Mouse (Mus musculus): ENCODE measurements around the gene Dusp5. TPM values are rescaled to one million over a fixed set of nuclear protein-coding genes. Genes with fewer than 3 reads are reported as not detected.
"Not testable (repeated sequence)": the region's sequence is repeated elsewhere in the genome, so short reads cannot be mapped to it uniquely, and the experiment has no call there.

Dusp5 gene
- total and polyA plus RNA-seq, 2 experiments from 2014 or later = 9.8 to 26.0 TPM

DNA sequence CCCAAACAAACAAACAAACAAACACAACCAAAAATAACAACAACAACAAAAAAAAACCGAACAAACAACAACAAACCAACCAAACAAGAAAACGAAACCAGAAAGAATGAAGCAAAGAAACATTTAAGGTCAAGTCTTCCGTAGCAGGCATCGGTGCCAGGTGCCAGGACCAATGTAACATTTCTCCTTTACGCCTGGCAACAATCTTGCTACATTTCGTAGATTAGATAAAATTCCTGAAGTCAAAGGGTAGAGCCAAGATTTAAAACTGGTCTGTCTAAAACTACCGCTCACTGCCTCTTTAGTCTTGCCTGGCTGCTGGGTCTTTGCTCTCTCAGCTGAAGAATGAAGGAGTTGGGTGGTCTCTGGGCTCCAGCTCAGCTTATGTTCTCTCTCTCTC is 47.2 kb downstream of the Dusp5 start:
- no peak for TF ChIP-seq CTCF (IDR thresholded peaks at IDR 0.05; ENCODE audit: low read depth)
- DNase-seq (ENCODE audit: low spot score) (no peak), ATAC-seq (no peak)
- H3K4me2 ChIP-seq (ENCODE audit: low read depth, low read length) = no peak overlapping the region
- H3K36me3 ChIP-seq (ENCODE audit: insufficient read depth, low read length) = no peaks in the 10 kb centered on the region
- no peak overlapping the region for H3K4me3 ChIP-seq (ENCODE audit: low read length)
- H3K4me1 ChIP-seq (ENCODE audit: insufficient read depth, low read length) = no peaks in the 10 kb centered on the region
- no peak overlapping the region for H3K9ac ChIP-seq (replicated peaks; ENCODE audit: low read length)
- H3K9me3 ChIP-seq (ENCODE audit: low read length) = no peaks in the 10 kb centered on the region
- H3K27me3 ChIP-seq (ENCODE audit: insufficient read depth, low read length) = no peaks in the 10 kb centered on the region
- H3K27ac ChIP-seq = no peak overlapping the region
- WGBS = 88% methylated on average over 7 of the region's 7 CpGs

DNA sequence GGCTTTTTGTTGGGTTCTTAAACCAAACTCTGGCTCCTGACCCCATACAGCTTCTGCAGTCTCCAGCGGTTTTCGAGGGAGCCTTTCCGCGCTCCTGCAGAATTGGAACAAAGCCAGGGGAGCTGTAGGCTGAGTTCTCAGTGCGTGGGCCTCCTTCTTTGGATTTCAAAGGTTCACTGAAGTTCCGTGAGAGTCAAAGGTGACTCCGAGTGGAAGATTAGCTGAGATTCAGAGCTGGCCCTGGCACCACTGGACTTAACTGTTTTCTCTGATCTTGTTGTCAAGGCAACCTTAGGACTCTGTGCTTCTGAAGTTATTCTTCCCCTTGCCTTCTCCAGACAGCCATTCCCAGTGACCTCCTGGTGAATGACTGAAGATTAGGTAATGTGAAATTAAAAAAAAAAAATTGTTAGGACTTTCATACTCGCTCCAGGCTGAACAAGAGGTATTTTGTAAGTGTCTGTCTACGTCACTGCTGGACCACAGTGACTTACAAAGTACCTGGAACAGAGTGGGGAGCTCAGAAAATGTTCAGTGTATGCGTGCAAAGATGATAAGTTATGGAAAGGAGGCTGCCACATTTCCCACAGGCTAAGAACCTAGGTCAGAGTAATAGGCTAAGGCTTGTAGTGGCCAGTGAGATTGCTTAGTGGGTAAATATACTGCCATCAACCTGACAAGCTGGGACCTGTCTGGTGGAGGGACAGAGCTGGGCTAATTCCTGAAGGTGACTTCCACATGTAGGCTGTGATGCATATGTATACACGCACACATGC is 48.3 kb downstream of the Dusp5 start:
- WGBS = 47% methylated on average over 11 of the region's 11 CpGs
- TF ChIP-seq CTCF (IDR thresholded peaks at IDR 0.05; ENCODE audit: low read depth) = no peak
- Histone ChIP-seq H3K9ac (replicated peaks; ENCODE audit: low read length) (no peak overlapping the region), H3K4me2 (ENCODE audit: low read depth, low read length) (no peak overlapping the region), H3K9me3 (ENCODE audit: low read length) (no peaks in the 10 kb centered on the region), H3K4me1 (ENCODE audit: insufficient read depth, low read length) (no peaks in the 10 kb centered on the region), H3K27me3 (ENCODE audit: insufficient read depth, low read length) (no peaks in the 10 kb centered on the region), H3K4me3 (ENCODE audit: low read length) (no peak overlapping the region), H3K27ac (no peak overlapping the region), H3K36me3 (ENCODE audit: insufficient read depth, low read length) (no peaks in the 10 kb centered on the region)
- DNase-seq (ENCODE audit: low spot score) (no peak), ATAC-seq (no peak)

- H3K36me3 ChIP-seq (ENCODE audit: insufficient read depth, low read length) = no peaks in the 10 kb centered on the region
- ATAC-seq (peak; percentile 75), DNase-seq (ENCODE audit: low spot score) (peak; percentile 93)
- H3K9me3 ChIP-seq (ENCODE audit: low read length) = no peaks in the 10 kb centered on the region
- no peaks in the 10 kb centered on the region for H3K27me3 ChIP-seq (ENCODE audit: insufficient read depth, low read length)
- H3K4me2 ChIP-seq (ENCODE audit: low read depth, low read length) = no peak overlapping the region
- no peaks in the 10 kb centered on the region for H3K4me1 ChIP-seq (ENCODE audit: insufficient read depth, low read length)
- TF ChIP-seq CTCF (IDR thresholded peaks at IDR 0.05; ENCODE audit: low read depth) = peak; percentile 92
- no peak overlapping the region for H3K9ac ChIP-seq (replicated peaks; ENCODE audit: low read length)
- H3K27ac ChIP-seq = no peak overlapping the region
- 15% methylated on average over 8 of the region's 8 CpGs for WGBS
- H3K4me3 ChIP-seq (ENCODE audit: low read length) = no peak overlapping the region
These were observed 49.8 kb downstream of the Dusp5 start for GRCm38 (mm10) chr19:53578597-53579252.

GRCm38 (mm10) chr19:53580271-53580670 is 51.4 kb downstream of the Dusp5 start:
- WGBS = 95% methylated on average over 8 of the region's 8 CpGs
- not testable (repeated sequence) for ATAC-seq; H3K4me1 ChIP-seq (ENCODE audit: insufficient read depth, low read length)

GRCm38 (mm10) chr19:53587686-53588085 is 58.8 kb downstream of the Dusp5 start:
- not testable (repeated sequence) for H3K27me3 ChIP-seq (ENCODE audit: insufficient read depth, low read length); H3K4me2 ChIP-seq (ENCODE audit: low read depth, low read length); DNase-seq (ENCODE audit: low spot score); ATAC-seq; H3K36me3 ChIP-seq (ENCODE audit: insufficient read depth, low read length); H3K27ac ChIP-seq; H3K9me3 ChIP-seq (ENCODE audit: low read length); H3K4me1 ChIP-seq (ENCODE audit: insufficient read depth, low read length); H3K9ac ChIP-seq (replicated peaks; ENCODE audit: low read length); H3K4me3 ChIP-seq (ENCODE audit: low read length)
- WGBS = 86% methylated on average over 3 of the region's 3 CpGs

More at GRCm38 (mm10) chr19:53580271-53580670, 51.4 kb downstream of the Dusp5 start:
- H3K36me3 ChIP-seq (ENCODE audit: insufficient read depth, low read length); H3K4me3 ChIP-seq (ENCODE audit: low read length); DNase-seq (ENCODE audit: low spot score); H3K27ac ChIP-seq; H3K9me3 ChIP-seq (ENCODE audit: low read length); H3K4me2 ChIP-seq (ENCODE audit: low read depth, low read length); H3K27me3 ChIP-seq (ENCODE audit: insufficient read depth, low read length); H3K9ac ChIP-seq (replicated peaks; ENCODE audit: low read length): not testable (repeated sequence)

- ATAC-seq; H3K27me3 ChIP-seq (ENCODE audit: insufficient read depth, low read length); DNase-seq (ENCODE audit: low spot score); H3K27ac ChIP-seq; H3K9me3 ChIP-seq (ENCODE audit: low read length); H3K4me2 ChIP-seq (ENCODE audit: low read depth, low read length); H3K4me3 ChIP-seq (ENCODE audit: low read length); H3K4me1 ChIP-seq (ENCODE audit: insufficient read depth, low read length); H3K36me3 ChIP-seq (ENCODE audit: insufficient read depth, low read length); H3K9ac ChIP-seq (replicated peaks; ENCODE audit: low read length): not testable (repeated sequence)
- 97% methylated on average over 7 of the region's 7 CpGs for WGBS
These were observed 60.1 kb downstream of the Dusp5 start, which contains the start of gene Nutf2-ps1 for GRCm38 (mm10) chr19:53588968-53589367. Gene Nutf2-ps1, minus strand, starts transcription at chr19:53589068.

Other genes with a start within 250 kb of the Dusp5 start
- 41.9 and 44.5 TPM in 2 replicates for gene Mxi1, start 218.6 kb upstream of the Dusp5 start, total RNA-seq (2014; rRNA removed)
- 47.7 and 51.5 TPM in 2 replicates for gene Mxi1, start 218.6 kb upstream of the Dusp5 start, polyA plus RNA-seq (2015; fragmentation: Nextera tagmentation; extraction: Ambion mirVana)
- not detected in 2 replicates for gene Gm10197, start 157.3 kb upstream of the Dusp5 start, total RNA-seq (2014; rRNA removed)
- not detected in 2 replicates for gene Gm10197, start 157.3 kb upstream of the Dusp5 start, polyA plus RNA-seq (2015; fragmentation: Nextera tagmentation; extraction: Ambion mirVana)
- 9.7 and 14.7 TPM in 2 replicates for gene Smndc1, start 138.5 kb upstream of the Dusp5 start, total RNA-seq (2014; rRNA removed)
- 34.4 and 35.3 TPM in 2 replicates for gene Smndc1, start 138.5 kb upstream of the Dusp5 start, polyA plus RNA-seq (2015; fragmentation: Nextera tagmentation; extraction: Ambion mirVana)
- gene Nutf2-ps1, start 60.0 kb downstream of the Dusp5 start, total RNA-seq (2014; rRNA removed) = 106 and 109 TPM in 2 replicates
- gene Nutf2-ps1, start 60.0 kb downstream of the Dusp5 start, polyA plus RNA-seq (2015; fragmentation: Nextera tagmentation; extraction: Ambion mirVana) = 177 and 225 TPM in 2 replicates
- 15.3 and 18.1 TPM in 2 replicates for gene Smc3, start 71.3 kb downstream of the Dusp5 start, total RNA-seq (2014; rRNA removed)
- 44.1 and 49.1 TPM in 2 replicates for gene Smc3, start 71.3 kb downstream of the Dusp5 start, polyA plus RNA-seq (2015; fragmentation: Nextera tagmentation; extraction: Ambion mirVana)
- gene Rbm20, start 148.2 kb downstream of the Dusp5 start, total RNA-seq (2014; rRNA removed) = 0.93 and 1.9 TPM in 2 replicates
- gene Rbm20, start 148.2 kb downstream of the Dusp5 start, polyA plus RNA-seq (2015; fragmentation: Nextera tagmentation; extraction: Ambion mirVana) = 0.76 and 0.86 TPM in 2 replicates